Mouse (Mus musculus) left cerebral cortex, postnatal 25 days (tissue): Measurements from ENCODE around the gene E2f3. TPM values are rescaled to one million over a fixed set of nuclear protein-coding genes. Genes with fewer than 3 reads are reported as not detected.

Source experiments
- total RNA-seq, 2 experiments: library from RNA; stranded (reverse); gene quantifications; 2 replicates each; pipeline ENCODE4 v1.2.3; 2021

E2f3 gene
- total RNA-seq, 2 experiments from 2014 or later, result 17.8 to 18.9 TPM

Other genes starting within 250 kb of the E2f3 start
- gene Cdkal1, start 130.4 kb downstream of the E2f3 start, total RNA-seq, result 10 to 100 TPM; 20.0 to 20.1 TPM
- gene Mboat1, start 150.4 kb upstream of the E2f3 start, total RNA-seq, result under 1 TPM; 0.62 to 0.89 TPM